Mouse (Mus musculus): ENCODE data around the gene Exoc3l2.

- TF ChIP-seq CTCF (IDR thresholded peaks at IDR 0.05; ENCODE audit: low read depth, low read length) (no peak), EP300 (IDR thresholded peaks at IDR 0.05; ENCODE audit: insufficient read depth, low read depth, low read length) (no peak)
Measured at GRCm38 (mm10) chr7:19507612-19507981, 44.5 kb downstream of the Exoc3l2 start.

Data from ES-Bruce4 (cell line).